Mouse (Mus musculus): ENCODE measurements around the gene Cldn34b2. TPM values are rescaled to one million over a fixed set of nuclear protein-coding genes. Genes with fewer than 3 reads are reported as not detected.
"Not testable (repeated sequence)": the region's sequence is repeated elsewhere in the genome, so short reads cannot be mapped to it uniquely, and the experiment has no call there.

Cldn34b2 gene
- not detected for total RNA-seq (2021)

DNA sequence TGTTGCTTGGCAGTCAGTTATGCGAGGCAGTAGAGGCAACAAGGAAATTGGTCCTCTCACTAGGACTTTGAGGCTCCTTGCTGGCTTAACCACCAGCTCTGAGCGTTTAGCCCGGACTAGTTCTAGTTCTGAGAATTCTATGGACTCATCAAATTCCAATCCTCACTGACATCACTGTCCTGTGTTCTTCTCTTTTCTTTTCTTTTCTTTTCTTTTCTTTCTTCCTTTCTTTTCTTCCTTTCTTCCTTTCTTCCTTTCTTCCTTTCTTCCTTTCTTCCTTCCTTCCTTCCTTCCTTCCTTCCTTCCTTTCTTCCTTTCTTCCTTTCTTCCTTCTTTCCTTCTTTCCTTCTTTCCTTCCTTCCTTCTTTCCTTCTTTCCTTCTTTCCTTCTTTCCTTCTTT is at the start of gene Cldn34b2:
Gene Cldn34b2, minus strand, starts transcription at position 101 of the 400 bp plus-strand sequence.
- not testable (repeated sequence) for DNase-seq (ENCODE audit: extremely low spot score in 1 of 2, low spot score in 2 of 2)

GRCm38 (mm10) chrX:155177640-155178039 is 49.4 kb upstream of the Cldn34b2 start:
- no peak for DNase-seq (ENCODE audit: extremely low spot score in 1 of 2, low spot score in 2 of 2)
- intact Hi-C loops (cut with DNase I), result no loop called here

More for the DNA sequence above, at the start of gene Cldn34b2:
- intact Hi-C loops (cut with DNase I), result not testable (repeated sequence)

DNA sequence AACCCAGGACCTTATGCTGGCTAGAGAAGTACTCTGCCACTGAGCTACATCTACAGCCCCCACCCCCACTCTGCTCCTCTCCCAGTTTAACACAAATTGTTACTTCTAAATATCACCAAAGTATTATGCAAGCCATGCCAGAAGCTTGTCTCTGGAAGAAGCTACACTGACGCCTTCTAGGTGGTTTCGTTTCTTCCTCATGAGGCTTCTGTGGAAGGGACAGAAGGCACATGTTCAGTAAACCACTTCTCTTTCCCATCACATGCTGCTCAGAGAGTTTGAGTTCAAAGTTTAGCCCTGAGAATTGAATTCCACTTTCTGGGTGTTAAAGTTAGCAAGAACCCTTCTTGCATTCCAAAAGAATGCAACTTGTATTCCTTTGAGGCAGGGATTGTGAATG is 49.0 kb upstream of the Cldn34b2 start:
- intact Hi-C loops (cut with DNase I), result no loop called here
- no peak for DNase-seq (ENCODE audit: extremely low spot score in 1 of 2, low spot score in 2 of 2)

GRCm38 (mm10) chrX:155175568-155175967 is 47.4 kb upstream of the Cldn34b2 start:
- no peak for DNase-seq (ENCODE audit: extremely low spot score in 1 of 2, low spot score in 2 of 2)
- intact Hi-C loops (cut with DNase I), result no loop called here

- intact Hi-C loops (cut with DNase I), result no loop called here
- DNase-seq (ENCODE audit: extremely low spot score in 1 of 2, low spot score in 2 of 2), result no peak
Observed at GRCm38 (mm10) chrX:155172310-155172709, 44.1 kb upstream of the Cldn34b2 start.

DNA sequence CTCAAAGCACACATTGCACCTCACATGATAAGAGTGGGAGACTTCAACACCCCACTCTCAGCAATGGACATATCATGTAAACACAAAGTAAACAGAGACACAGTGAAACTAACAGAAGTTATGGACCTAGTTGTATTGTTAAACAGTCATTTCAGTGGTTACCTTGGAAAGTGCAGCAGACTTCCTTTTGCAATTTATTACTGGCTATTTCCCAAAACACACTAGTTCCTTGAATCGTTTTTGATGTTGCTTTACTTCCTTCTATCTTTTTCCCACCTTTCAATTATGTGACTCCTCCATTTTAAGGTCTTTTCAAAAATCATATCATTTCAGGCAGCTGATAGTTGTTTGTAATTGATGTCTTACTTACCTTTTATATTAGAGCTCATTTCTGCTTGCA is 43.5 kb upstream of the Cldn34b2 start:
- intact Hi-C loops (cut with DNase I), result no loop called here
- DNase-seq (ENCODE audit: extremely low spot score in 1 of 2, low spot score in 2 of 2), result no peak

DNA sequence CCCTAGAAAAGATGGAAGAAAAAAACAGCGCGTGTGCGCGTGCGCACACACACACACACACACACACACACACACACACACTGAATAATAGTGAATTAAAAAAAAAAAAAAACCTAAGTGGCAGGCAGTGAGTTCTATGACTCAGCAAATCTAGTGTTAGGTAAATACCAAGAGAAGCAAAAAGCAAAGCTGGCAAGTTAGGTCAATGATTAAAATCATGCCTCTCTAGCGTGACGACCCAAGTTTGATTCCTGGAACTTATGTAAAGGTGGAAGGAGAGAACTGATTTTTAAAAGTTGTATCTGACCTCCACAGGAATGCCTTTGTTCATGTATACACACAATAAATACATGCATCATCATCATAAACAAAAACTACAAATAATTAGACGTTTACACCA is 41.7 kb upstream of the Cldn34b2 start:
- intact Hi-C loops (cut with DNase I), result no loop called here
- no peak for DNase-seq (ENCODE audit: extremely low spot score in 1 of 2, low spot score in 2 of 2)

GRCm38 (mm10) chrX:155167667-155168066 is 39.5 kb upstream of the Cldn34b2 start:
- DNase-seq (ENCODE audit: extremely low spot score in 1 of 2, low spot score in 2 of 2), result no peak
- intact Hi-C loops (cut with DNase I), result no loop called here

DNA sequence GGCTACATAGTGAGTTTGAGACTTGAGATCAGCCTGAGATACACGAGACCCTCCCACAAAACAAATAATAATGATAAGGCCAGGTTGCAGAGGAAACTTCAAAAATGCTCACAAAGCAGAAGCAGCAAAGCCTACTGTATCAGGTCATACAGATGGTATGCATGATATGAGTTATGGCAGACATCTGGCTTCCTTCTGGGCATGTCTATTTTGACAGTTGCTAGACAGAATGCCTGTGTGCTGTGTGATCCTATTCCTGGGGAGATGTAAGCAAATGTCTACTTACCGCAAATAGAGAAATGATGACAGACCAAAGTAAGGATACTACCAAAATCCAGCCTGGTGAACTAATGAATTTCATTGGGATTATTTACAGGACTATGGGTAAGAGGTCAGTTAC is 38.1 kb upstream of the Cldn34b2 start:
- intact Hi-C loops (cut with DNase I), result no loop called here
- no peak for DNase-seq (ENCODE audit: extremely low spot score in 1 of 2, low spot score in 2 of 2)

DNA sequence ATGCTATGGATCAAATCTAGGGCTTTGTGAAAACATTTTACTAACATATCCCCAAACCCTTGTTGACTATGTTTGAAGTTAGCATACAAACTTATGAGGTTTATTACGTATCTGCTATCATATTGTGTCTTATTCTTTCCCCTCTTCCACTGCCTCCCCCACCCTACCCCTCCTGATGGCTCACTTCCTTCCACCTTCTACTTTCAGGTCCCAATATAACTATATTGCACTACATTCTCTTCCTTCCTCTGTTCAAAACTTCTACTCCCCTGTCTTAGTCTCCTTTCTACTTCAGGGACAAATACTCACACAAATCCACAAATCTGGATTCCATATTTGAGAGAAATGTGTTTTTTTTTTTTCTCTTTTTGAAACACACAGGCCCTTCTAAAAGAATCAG is 35.3 kb upstream of the Cldn34b2 start:
- DNase-seq (ENCODE audit: extremely low spot score in 1 of 2, low spot score in 2 of 2), result no peak
- intact Hi-C loops (cut with DNase I), result no loop called here

- DNase-seq (ENCODE audit: extremely low spot score in 1 of 2, low spot score in 2 of 2), result no peak
- intact Hi-C loops (cut with DNase I), result no loop called here
Observed at GRCm38 (mm10) chrX:155151868-155152267, 23.7 kb upstream of the Cldn34b2 start.

DNA sequence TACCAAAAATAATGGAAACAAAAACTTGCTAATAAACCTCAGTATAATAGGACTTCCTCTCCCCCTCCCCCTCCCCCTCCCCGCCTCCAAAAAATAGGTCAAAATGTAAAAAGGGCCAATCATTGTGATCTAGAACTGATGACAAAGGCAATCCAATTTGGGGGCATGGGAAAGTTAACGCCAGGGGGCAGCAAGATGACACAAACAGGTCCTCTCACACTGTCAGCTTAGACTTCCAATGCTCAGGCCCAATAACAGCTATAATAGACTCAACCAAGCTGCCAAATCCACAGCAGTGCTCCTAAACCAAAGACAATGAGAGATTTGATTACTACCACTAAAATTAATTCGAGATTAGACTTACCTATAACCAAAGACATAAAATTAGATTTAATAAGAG is 16.5 kb upstream of the Cldn34b2 start:
- DNase-seq (ENCODE audit: extremely low spot score in 1 of 2, low spot score in 2 of 2), result peak; percentile 2 to 47
- intact Hi-C loops (cut with DNase I), result loop anchor here (5.0 to 10.0 kb wide), 2 partner anchors 73 to 170 kb away; partner anchors contain the start of gene Sat1

DNA sequence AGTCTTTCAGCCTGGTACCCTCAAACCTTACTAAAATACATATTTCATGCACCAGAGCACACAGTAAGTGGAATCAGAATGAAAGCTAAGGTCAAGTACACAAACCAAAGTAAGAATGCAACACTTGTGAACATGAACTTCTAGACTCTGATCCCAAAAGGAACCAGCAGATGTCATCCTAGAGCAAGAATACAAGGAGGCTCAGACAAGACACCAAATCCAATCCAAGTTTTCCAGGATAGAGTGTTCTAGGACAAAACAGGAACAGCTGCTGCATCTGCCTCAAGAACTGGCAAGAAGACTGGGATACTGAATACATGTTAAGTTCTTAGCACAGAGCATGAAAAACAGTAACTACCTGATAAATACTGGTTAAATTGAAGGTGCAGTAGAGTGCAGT is 30.2 kb downstream of the Cldn34b2 start:
- peak in 1 of 2 experiments; percentile 2 for DNase-seq (ENCODE audit: extremely low spot score in 1 of 2, low spot score in 2 of 2)
- intact Hi-C loops (cut with DNase I), result no loop called here

GRCm38 (mm10) chrX:155093566-155093965 is 34.6 kb downstream of the Cldn34b2 start, which contains the start of gene Magea2:
Gene Magea2 (minus strand): TSS chrX:155093666.
- DNase-seq (ENCODE audit: extremely low spot score in 1 of 2, low spot score in 2 of 2); intact Hi-C loops (cut with DNase I): not testable (repeated sequence)

GRCm38 (mm10) chrX:155089693-155090092 is 38.5 kb downstream of the Cldn34b2 start, which contains the start of gene Magea1:
Gene Magea1 (minus strand): TSS chrX:155089793.
- intact Hi-C loops (cut with DNase I); DNase-seq (ENCODE audit: extremely low spot score in 1 of 2, low spot score in 2 of 2): not testable (repeated sequence)

Other genes with a start within 250 kb of the Cldn34b2 start
- not detected for gene Cldn34b1, start 238.1 kb downstream of the Cldn34b2 start, total RNA-seq (2021)
- gene Magea6, start 192.4 kb downstream of the Cldn34b2 start, total RNA-seq (2021), result not detected
- not detected for gene Magea3, start 178.9 kb downstream of the Cldn34b2 start, total RNA-seq (2021)
- not detected for gene Magea8, start 132.6 kb downstream of the Cldn34b2 start, total RNA-seq (2021)
- not detected for gene Magea5, start 65.3 kb downstream of the Cldn34b2 start, total RNA-seq (2021)
- not detected for gene Magea1, start 38.6 kb downstream of the Cldn34b2 start, total RNA-seq (2021)
- gene Magea2, start 34.7 kb downstream of the Cldn34b2 start, total RNA-seq (2021), result not detected
- 10 to 100 TPM; 52.4 to 57.1 TPM for gene Sat1, start 88.0 kb upstream of the Cldn34b2 start, total RNA-seq (2021)
- 10 to 100 TPM; 33.6 to 33.8 TPM for gene Acot9, start 134.0 kb upstream of the Cldn34b2 start, total RNA-seq (2021)
- 10 to 100 TPM; 32.1 to 34.3 TPM for gene Prdx4, start 212.3 kb upstream of the Cldn34b2 start, total RNA-seq (2021)